Mouse (Mus musculus): ENCODE measurements around the gene Gm8978. TPM values are rescaled to one million over a fixed set of nuclear protein-coding genes. Genes with fewer than 3 reads are reported as not detected.

Gene Gm8978
- polyA plus RNA-seq (2012; ENCODE audit: low replicate concordance) = not detected in 2 replicates

DNA sequence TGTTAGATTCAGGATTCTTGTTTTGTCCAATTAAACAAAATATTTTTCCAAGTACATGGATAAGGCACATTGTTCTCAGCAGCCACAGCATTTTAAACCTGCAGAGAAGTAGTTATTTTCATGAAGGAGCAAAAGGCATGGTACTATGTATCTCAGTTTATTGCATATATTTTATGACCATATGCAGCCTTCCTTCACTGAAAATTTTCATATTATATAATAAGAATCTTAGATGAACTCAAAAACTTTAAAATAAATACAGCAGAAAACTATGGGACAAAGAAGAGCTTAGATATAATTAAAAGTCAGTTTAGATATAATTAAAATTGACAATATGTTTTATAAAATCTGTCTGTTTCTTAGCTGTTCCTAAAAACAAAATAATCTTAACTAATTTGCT, at the start of gene Gm8978:
Gm8978 (minus strand) TSS at position 101 of the 400 bp plus-strand sequence.

Other genes starting within 250 kb of the Gm8978 start
- 0.43 and 0.97 TPM in 2 replicates for gene Rnls, start 233.0 kb downstream of the Gm8978 start, polyA plus RNA-seq (2012; ENCODE audit: low replicate concordance)
- not detected in 2 replicates for gene Lipo4, start 107.5 kb downstream of the Gm8978 start, polyA plus RNA-seq (2012; ENCODE audit: low replicate concordance)
- gene Lipo2, start 126.1 kb upstream of the Gm8978 start, polyA plus RNA-seq (2012; ENCODE audit: low replicate concordance) = not detected in 2 replicates
- 1.2 and 1.5 TPM in 2 replicates for gene Lipo3, start 136.7 kb upstream of the Gm8978 start, polyA plus RNA-seq (2012; ENCODE audit: low replicate concordance)
- gene Lipo1, start 162.2 kb upstream of the Gm8978 start, polyA plus RNA-seq (2012; ENCODE audit: low replicate concordance) = not detected in 2 replicates